Mouse (Mus musculus): ENCODE measurements around the gene Ly86.

DNA sequence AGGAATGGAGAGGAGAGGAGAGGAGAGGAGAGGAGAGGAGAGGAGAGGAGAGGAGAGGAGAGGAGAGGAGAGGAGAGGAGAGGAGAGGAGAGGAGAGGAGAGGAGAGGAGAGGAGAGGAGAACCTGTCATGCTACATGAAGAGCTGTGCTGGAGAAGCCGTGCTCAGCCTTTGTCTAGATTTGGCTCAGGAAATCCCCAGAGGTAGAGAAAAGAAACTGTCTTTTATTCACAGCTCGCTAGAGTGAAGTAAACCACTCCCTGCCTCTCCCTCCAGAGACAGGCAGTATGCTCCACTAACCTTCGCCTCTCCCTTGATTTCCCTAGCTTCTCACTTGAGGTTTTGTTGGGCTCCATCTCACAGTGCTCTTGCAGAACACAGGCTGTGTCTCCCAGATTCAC is 57.4 kb downstream of the Ly86 start:
- TF ChIP-seq CTCF (IDR thresholded peaks at IDR 0.05; ENCODE audit: low read depth) (no peak), EP300 (IDR thresholded peaks at IDR 0.05; ENCODE audit: low read depth) (no peak)
